Mouse (Mus musculus) common myeloid progenitor, adult 5-6 weeks (primary cell): ENCODE data around the gene Hist1h4d. TPM values are rescaled to one million over a fixed set of nuclear protein-coding genes. Genes with fewer than 3 reads are reported as not detected.
"Not testable (repeated sequence)": the region's sequence is repeated elsewhere in the genome, so short reads cannot be mapped to it uniquely, and the experiment has no call there.

Experiments
- ATAC-seq: replicated peaks from 2 replicates; pipeline ENCODE4 v1.8.0; 2016; ENCODE audit warnings: low read depth, mild to moderate bottlenecking, moderate TSS enrichment, inconsistent platforms; ENCODE audit not compliant: poor library complexity, severe bottlenecking
- total RNA-seq: library from RNA; stranded (forward); fragments of 200-1000, 187-1606 nt; gene quantifications from 2 replicates; pipeline ENCODE4 v1.2.3, GENCODE M21; 2017

Hist1h4d gene
- total RNA-seq, 1 experiment from 2014 or later, result 1,514 TPM

DNA sequence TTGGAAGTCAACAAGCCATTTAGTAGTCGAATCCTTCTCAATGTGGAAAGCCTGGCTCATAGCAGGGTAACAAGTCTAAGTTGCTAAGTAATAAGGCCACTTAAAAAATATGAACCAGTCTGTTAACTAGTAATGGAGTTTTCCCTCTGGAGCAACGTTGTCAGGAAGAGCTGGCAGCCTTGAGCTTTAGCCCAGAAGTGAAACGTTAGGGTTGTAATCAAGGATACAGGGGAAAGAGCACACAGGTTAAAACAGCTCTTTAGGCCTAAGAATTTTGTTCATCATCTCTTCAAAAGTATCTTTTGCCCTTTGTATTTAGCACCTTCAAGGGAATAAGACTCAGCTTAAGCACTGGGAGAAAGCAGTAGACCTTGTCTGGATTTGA lies 30.6 kb upstream of the Hist1h4d start:
- no peak for ATAC-seq

GRCm38 (mm10) chr13:23551146-23551834 lies 30.1 kb upstream of the Hist1h4d start, which contains the start of gene Hist1h4f:
TSS of gene Hist1h4f (minus strand) at chr13:23551648.
- peak; percentile 60 for ATAC-seq

DNA sequence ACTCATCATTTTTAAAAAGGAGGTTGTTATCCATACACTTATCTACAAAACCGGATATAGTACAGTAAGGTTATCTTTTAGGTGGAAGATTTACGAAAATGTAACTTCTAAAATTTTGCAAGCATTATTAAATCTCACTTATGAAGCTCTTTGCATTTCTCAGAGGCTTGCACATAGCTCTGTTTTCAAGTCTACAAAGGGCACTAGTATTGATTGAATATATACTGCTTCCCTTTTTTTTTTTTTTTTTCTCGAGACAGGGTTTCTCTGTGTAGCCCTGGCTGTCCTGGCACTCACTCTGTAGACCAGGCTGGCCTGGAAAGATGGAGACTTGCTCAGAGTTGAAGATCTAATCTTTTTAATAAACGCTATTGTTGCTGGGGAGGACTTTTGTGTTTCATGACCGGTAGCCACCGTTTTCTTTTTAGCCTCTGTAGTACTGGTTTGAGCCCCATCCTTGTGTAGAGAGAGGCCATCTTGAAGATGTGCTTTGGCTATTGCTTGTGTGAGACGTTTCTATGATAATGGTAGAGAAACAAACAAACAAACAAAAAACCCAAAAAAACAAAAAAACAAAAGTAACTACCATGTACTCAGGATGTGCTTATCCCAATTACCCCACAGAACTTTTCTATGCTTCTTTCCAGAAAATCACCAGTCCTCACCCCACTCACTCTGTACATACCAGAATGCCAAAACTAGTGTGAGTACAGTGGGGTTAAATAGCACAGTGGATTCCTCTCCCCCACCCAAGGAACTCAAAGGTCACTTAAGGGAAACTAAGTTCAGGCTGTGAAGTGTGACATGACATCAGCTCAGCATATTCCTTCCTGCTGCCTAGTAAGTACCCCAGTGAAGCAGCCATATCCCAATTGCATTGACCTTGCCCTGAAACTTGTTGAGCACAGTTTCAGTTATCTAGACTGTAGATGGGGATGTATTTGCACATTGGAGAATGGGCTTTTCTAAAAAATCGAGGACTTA lies 29.2 kb upstream of the Hist1h4d start:
- ATAC-seq, result no peak

DNA sequence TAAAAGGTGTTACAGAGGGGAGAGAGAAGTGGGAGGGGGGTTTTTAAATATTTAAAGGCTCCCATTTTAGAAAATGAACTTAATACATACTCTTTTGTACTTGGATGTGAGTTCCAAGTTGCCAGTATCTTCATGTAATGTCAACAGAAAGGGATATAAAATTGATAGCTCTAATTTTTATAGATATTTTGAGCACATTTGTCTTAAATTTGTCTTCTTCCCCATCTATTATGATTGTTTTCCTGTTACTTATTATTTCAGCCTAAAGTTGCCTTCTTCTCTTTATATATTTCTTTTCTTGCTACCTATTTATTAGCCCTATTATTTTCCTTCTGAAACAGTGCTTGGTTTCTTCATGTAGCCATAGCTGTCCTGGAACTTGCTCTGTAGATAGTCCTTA lies 28.4 kb upstream of the Hist1h4d start, which contains the start of gene Hist1h1d:
Gene Hist1h1d (plus strand): TSS at position 301 of the 400 bp plus-strand sequence.
- ATAC-seq, result no peak

DNA sequence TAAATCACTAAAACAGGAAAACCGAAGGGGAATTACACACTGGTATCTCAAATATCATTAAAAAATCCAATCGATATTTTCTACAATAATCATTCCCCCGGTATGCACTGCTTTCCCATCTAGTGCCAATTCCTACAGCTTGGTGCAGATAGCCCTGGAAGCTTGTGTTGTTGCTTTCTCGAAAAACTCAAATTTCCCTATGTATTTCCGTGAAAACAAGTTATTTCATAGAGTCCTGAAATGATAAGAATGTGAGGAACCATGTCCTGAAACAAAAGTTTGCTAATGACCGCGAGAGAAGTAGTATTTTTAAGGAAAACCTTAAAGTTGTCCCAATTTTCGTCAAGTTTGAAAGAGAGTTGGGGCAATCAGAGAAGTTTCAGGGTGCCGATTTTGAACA lies 27.0 kb upstream of the Hist1h4d start:
- no peak for ATAC-seq

DNA sequence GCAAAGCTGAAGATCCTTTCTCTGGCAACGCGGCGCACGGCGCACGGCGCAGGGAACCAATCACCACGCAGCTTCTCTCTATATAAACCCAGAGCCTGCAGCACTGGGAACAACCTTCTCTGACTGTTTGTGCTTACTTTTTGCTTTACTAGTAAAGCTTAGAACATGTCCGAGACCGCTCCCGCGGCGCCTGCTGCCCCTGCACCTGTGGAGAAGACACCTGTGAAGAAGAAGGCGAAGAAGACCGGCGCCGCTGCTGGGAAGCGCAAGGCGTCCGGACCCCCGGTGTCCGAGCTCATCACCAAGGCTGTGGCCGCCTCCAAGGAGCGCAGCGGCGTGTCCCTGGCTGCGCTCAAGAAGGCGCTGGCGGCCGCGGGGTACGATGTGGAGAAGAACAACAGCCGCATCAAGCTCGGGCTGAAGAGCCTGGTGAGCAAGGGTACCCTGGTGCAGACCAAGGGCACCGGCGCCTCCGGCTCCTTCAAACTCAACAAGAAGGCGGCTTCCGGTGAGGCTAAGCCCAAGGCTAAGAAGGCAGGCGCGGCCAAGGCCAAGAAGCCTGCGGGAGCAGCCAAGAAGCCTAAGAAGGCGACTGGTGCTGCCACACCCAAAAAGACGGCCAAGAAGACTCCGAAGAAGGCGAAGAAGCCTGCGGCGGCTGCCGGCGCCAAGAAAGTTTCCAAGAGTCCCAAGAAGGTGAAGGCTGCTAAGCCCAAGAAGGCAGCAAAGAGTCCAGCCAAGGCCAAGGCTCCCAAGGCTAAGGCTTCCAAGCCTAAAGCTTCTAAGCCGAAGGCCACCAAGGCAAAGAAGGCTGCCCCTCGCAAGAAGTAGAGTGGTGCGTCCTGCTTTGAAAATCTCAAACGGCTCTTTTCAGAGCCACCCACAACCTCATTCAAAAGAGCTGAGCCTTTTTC lies 26.2 kb upstream of the Hist1h4d start:
- ATAC-seq, result peak; percentile 57

- ATAC-seq, result peak; percentile 49
Observed at GRCm38 (mm10) chr13:23555839-23556416, 25.5 kb upstream of the Hist1h4d start.

DNA sequence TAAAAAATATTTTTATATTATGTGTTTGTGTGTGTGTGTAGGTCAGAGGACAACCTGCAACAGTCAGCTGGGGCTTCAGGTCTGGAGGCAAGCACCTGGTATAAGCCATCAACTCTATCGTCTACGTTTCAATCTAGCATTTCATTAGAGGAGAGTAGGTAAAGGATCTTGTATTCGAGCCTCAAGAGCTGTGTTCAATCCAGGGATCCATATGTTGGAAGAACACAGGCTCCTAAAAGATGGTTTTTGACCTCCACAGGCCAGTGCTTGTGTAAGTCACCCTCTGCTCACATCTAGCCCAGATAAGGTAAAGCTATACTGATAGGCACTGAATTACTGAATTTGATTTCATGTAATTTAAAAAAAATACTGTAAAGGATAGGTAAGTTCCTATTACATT lies 24.5 kb upstream of the Hist1h4d start:
- ATAC-seq, result no peak

GRCm38 (mm10) chr13:23560699-23561098 lies 20.7 kb upstream of the Hist1h4d start:
- ATAC-seq, result not testable (repeated sequence)

DNA sequence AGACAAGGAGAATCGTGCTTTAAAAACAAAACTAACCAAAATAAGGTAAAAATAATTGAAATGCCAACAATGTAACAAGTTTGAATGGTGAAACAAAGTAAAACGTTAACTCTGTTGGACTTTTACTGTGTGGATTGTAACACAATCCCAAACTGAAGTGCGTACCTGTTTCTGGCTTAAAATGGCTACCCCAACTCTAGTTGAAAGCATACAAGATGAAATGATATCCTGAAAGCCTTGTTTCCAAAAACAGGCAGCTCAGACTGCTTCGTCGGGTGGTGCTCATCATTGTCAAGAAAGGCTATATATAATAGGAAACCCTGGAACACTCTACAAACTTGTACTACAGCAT lies 19.9 kb upstream of the Hist1h4d start:
- ATAC-seq, result not testable (repeated sequence)

DNA sequence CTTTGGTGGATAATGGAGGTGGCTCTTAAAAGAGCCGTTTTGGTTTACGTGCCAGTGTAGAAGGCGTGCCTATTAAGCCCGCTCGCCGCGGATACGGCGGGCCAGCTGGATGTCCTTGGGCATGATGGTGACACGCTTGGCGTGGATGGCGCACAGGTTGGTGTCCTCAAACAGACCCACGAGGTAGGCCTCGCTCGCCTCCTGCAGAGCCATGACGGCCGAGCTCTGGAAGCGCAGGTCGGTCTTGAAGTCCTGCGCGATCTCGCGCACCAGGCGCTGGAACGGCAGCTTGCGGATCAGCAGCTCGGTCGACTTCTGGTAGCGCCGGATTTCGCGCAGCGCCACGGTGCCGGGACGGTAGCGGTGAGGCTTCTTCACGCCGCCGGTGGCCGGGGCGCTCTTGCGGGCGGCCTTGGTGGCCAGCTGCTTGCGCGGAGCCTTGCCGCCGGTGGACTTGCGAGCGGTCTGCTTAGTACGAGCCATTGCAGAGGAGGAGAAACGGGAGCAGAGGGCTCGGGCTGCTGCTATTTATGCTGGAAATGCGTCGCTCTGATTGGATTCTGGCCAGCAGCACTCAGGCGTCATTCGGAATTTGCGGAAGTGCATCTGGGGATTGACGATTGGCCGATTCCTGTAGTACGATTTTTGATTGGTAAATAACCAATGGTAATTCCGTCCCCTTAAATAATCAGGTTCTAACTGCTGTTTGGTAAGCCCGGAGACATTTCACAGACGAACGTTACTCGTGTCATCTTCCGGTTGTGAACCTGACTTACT lies 19.3 kb upstream of the Hist1h4d start, which contains the start of gene Hist1h3e:
Gene Hist1h3e (minus strand): TSS at position 487 of the 777 bp plus-strand sequence.
- ATAC-seq, result peak; percentile 79

DNA sequence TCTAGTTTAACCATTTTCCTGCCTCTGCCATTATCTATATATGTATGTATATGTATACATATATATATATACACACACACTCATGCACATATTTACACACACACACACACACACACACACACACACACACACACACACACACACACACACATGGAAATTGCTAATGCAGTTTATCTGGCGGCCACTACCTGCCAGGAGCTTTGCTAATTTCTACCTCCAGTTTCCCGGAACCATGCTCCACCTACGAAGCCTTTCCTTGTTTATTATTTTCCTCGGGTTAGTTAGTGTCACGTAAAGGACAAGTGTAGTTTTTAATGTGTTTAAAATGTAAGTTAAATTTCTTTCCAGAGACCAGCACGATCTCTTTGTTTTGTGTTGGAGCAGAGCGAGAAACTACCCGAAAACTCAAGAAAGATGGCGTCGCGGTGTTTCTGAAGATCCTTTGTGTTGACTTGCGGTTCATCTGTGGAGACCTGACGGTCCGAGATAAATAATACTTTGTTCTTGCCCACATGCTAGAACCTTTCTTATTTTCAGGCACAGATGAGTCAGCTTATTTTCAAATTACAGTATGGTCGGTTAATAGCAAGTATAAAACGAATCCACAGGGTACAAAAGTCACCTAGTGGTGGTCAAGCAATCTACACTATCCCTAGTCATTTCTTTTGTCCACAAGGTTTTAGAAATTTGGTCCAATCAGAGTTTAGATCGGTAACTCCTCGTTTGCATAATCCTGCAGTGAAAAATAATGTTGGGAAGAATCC lies 18.5 kb upstream of the Hist1h4d start:
- ATAC-seq, result peak; percentile 46

DNA sequence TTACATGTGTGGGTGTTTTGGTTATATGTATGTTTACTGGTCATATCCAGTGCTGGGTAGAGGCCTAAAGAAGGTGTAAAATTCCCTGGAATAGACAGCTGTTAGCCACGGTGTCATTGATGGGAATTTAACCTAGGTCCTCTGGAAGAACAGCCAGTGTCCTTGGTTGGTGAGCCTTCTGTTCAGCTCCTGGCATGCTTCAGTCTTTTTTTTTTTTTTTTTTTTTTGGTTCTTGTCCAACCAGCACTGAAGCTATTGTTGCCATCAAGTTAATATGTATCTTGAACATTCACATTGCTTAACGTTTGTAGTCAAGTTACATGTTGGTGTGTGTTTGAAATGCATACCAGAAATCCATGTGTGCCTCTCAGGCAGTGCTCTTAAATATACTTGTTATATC lies 16.9 kb upstream of the Hist1h4d start:
- ATAC-seq, result no peak

GRCm38 (mm10) chr13:23570261-23571021 lies 11.0 kb upstream of the Hist1h4d start:
- ATAC-seq, result not testable (repeated sequence)

DNA sequence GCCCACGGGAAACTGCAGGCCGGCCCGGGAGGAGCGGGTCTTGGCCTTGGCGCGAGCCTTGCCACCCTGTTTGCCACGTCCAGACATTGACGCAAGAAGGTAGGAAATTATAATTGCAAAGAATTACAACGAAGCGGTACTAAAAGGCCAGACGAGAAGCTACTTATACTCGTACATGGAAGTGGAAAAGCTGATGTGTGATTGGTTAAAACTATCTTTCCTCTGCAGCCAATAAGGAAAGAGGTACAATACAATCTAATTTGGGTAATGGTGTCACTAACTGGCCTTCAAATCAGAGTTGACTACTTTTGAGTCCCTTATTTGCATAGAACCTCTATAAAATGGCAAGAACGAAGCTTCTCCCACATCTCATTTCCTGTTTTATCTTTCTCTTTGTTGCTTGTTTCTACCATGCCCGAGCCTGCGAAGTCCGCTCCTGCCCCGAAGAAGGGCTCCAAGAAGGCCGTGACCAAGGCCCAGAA lies 10.3 kb upstream of the Hist1h4d start, which contains the start of the genes Hist1h2ae and Hist1h2bg:
Gene Hist1h2ae (minus strand): TSS at position 199 of the 482 bp plus-strand sequence.
Gene Hist1h2bg (plus strand): TSS at position 375 of the 482 bp plus-strand sequence.
- peak; percentile 76 for ATAC-seq

- ATAC-seq, result peak; percentile 9; the same call in 1 of the 2 replicates
Observed at GRCm38 (mm10) chr13:23571504-23572217, 9.7 kb upstream of the Hist1h4d start.
